Mouse (Mus musculus) heart, postnatal 0 days (tissue): ENCODE data around the gene Trim69. TPM values are rescaled to one million over a fixed set of nuclear protein-coding genes. Genes with fewer than 3 reads are reported as not detected.

Source experiments
- ATAC-seq: fragments of 200-750 bp; cut with Nextera tagmentation; 2 replicates; pipeline ENCODE4 v1.8.0; 2017; ENCODE audit warnings: low read depth, moderate number of reproducible peaks, moderate library complexity; ENCODE audit not compliant: insufficient read depth
- DNase-seq: peaks from one replicate; pipeline ENCODE4 v3.0.0-alpha.2; 2016; ENCODE audit warnings: low spot score
- H3K27ac ChIP-seq: fragments of 300-500 bp; sonication (generic); 2 replicates; pipeline ENCODE4 v1.5.1; 2014; ENCODE audit warnings: low read depth, mild to moderate bottlenecking
- H3K27me3 ChIP-seq: fragments of 300-500 bp; sonication (generic); 2 replicates; pipeline ENCODE4 v1.6.1; 2014; ENCODE audit warnings: low read length, mixed read lengths; ENCODE audit not compliant: control insufficient read depth, insufficient read depth
- H3K36me3 ChIP-seq: fragments of 300-500 bp; sonication (generic); replicated peaks from 2 replicates; pipeline ENCODE4 v1.6.1; 2014; ENCODE audit warnings: low read length, mixed read lengths; ENCODE audit not compliant: control insufficient read depth, insufficient read depth
- H3K4me1 ChIP-seq: fragments of 300-500 bp; sonication (generic); 2 replicates; pipeline ENCODE4 v1.6.1; 2014; ENCODE audit warnings: antibody characterized with exemption; ENCODE audit not compliant: control insufficient read depth, insufficient read depth
- H3K4me2 ChIP-seq: fragments of 300-500 bp; sonication (generic); 2 replicates; pipeline ENCODE4 v1.6.1; 2014; ENCODE audit warnings: low read depth, mild to moderate bottlenecking, low read length, moderate library complexity
- H3K4me3 ChIP-seq: fragments of 300-500 bp; sonication (generic); 2 replicates; pipeline ENCODE4 v1.5.1; 2014; ENCODE audit warnings: low read depth, low read length
- H3K9ac ChIP-seq: fragments of 300-500 bp; sonication (generic); replicated peaks from 2 replicates; pipeline ENCODE4 v1.6.1; 2014; ENCODE audit warnings: low read depth, low read length, mixed read lengths
- H3K9me3 ChIP-seq: fragments of 300-500 bp; sonication (generic); replicated peaks from 2 replicates; pipeline ENCODE4 v1.6.1; 2016; ENCODE audit warnings: low read length; ENCODE audit not compliant: control insufficient read depth
- CTCF ChIP-seq: IDR thresholded peaks from 2 replicates; pipeline ENCODE4 v1.5.1; 2016; ENCODE audit warnings: antibody characterized with exemption, control low read depth, low read depth
- EP300 ChIP-seq: IDR thresholded peaks from 2 replicates; pipeline ENCODE4 v1.6.1; 2016; ENCODE audit warnings: antibody characterized with exemption, low read depth
- WGBS: fragments of 180-500 bp; shearing (Covaris S2); extraction: QIAGEN DNeasy Blood & Tissue Kit; methylation state at CpG from one replicate; pipeline ENCODE4 v1.1.7; 2014; 5-methylcytosine and 5-hydroxymethylcytosine counted together
- polyA plus RNA-seq: library from polyadenylated mRNA; unstranded; fragments of >200 nt; fragmentation: Nextera tagmentation; extraction: Ambion mirVana; gene quantifications from 2 replicates; pipeline ENCODE4 v1.2.1, GENCODE M21; 2015
- total RNA-seq: library from RNA; depleted of rRNA; stranded (reverse); fragments of >200 nt; gene quantifications from 2 replicates; pipeline ENCODE4 v1.2.3, GENCODE M21; 2014; ENCODE audit warnings: low replicate concordance; rRNA removed

Trim69 gene
- total RNA-seq (not detected in 2 replicates), polyA plus RNA-seq (not detected in 2 replicates)

DNA sequence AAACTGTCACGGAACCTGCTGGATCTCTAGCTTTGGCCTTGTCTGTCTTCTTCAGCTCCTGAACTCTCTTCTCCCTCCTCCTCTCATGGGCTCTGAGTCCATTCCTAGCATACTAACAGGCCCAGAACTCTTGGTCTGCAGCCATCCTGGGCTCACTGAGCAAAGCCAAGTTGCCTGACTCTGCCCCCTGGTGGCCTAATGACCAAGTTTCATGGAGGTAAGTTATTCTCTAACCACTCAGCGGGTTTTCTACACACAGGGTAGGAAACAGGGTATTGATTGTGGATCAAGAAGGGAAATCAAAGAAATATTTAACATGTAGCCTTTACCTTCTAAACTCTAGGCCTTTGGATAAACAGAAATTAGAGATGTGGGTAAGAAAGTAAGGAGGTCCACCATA, at the start of gene Trim69:
Gene Trim69 (plus strand): TSS at position 21 of the 400 bp plus-strand sequence.
- 32% methylated on average over 2 of the region's 2 CpGs for WGBS
- DNase-seq (peak; percentile 85), ATAC-seq (peak; percentile 70)
- H3K4me2 ChIP-seq, result 0 out of 2 replicates have a peak within 1 kb of the TSS, but pooled peaks have one; percentile 17
- TF ChIP-seq CTCF, result peak; percentile 91
- no peak for TF ChIP-seq EP300
- peak within 1 kb of the TSS; percentile 61 for H3K27ac ChIP-seq
- H3K9me3 ChIP-seq, result no peaks in the 10 kb centered on the region
- H3K4me1 ChIP-seq, result peaks cover 4% of the 10 kb centered on the region
- H3K9ac ChIP-seq, result no peak within 1 kb of the TSS
- H3K4me3 ChIP-seq, result no peak within 1 kb of the TSS
- no peaks in the 10 kb centered on the region for H3K36me3 ChIP-seq
- H3K27me3 ChIP-seq, result no peaks in the 10 kb centered on the region

DNA sequence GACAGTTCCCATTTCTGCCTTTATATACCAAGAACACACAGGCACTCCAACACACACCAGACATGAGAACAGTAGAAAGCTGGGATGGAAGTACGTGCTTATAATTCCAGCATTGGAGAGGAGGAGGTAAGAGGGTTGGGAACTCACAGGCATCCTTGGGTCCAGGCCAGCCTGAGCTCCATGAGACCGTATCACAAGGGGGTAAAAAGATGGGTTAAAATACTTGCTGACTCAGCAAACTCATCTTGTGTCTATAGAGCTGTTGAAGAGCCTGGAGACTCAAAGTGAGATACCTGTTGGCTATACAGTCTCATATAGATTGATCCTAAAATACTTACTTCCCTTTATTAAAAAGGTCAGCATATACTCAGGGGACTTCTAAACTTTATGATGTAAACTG, 43.6 kb upstream of the Trim69 start:
- no peaks in the 10 kb centered on the region for H3K27me3 ChIP-seq
- H3K4me3 ChIP-seq, result no peak overlapping the region
- H3K4me2 ChIP-seq, result no peak overlapping the region
- H3K36me3 ChIP-seq, result peaks cover 19% of the 10 kb centered on the region
- H3K9ac ChIP-seq, result no peak overlapping the region
- no peak for TF ChIP-seq CTCF
- DNase-seq, result no peak
- no peaks in the 10 kb centered on the region for H3K9me3 ChIP-seq
- 86% methylated on average over 2 of the region's 2 CpGs for WGBS
- H3K4me1 ChIP-seq, result peaks cover 13% of the 10 kb centered on the region; the same call in 1 of the 2 replicates
- H3K27ac ChIP-seq, result no peak overlapping the region
- ATAC-seq, result no peak

- H3K4me2 ChIP-seq, result peak within 1 kb of the TSS; percentile 71
- TF ChIP-seq EP300 (peak; percentile 94), CTCF (no peak; the same call in 1 of the 2 replicates)
- H3K36me3 ChIP-seq, result peaks cover 11% of the 10 kb centered on the region
- H3K27me3 ChIP-seq, result no peaks in the 10 kb centered on the region
- WGBS, result under 1% methylated on average over 47 of the region's 47 CpGs
- peaks cover 13% of the 10 kb centered on the region; the same call in 1 of the 2 replicates for H3K4me1 ChIP-seq
- H3K9me3 ChIP-seq, result no peaks in the 10 kb centered on the region
- H3K27ac ChIP-seq, result peak within 1 kb of the TSS; percentile 95
- peak within 1 kb of the TSS; percentile 95 for H3K9ac ChIP-seq
- ATAC-seq, result peak; percentile 100
- DNase-seq, result peak; percentile 96
- H3K4me3 ChIP-seq, result peak within 1 kb of the TSS; percentile 84
These were observed 42.2 kb upstream of the Trim69 start, which contains the start of gene Spg11 for GRCm38 (mm10) chr2:122117961-122118958. Gene Spg11 (minus strand): TSS chr2:122118386.

DNA sequence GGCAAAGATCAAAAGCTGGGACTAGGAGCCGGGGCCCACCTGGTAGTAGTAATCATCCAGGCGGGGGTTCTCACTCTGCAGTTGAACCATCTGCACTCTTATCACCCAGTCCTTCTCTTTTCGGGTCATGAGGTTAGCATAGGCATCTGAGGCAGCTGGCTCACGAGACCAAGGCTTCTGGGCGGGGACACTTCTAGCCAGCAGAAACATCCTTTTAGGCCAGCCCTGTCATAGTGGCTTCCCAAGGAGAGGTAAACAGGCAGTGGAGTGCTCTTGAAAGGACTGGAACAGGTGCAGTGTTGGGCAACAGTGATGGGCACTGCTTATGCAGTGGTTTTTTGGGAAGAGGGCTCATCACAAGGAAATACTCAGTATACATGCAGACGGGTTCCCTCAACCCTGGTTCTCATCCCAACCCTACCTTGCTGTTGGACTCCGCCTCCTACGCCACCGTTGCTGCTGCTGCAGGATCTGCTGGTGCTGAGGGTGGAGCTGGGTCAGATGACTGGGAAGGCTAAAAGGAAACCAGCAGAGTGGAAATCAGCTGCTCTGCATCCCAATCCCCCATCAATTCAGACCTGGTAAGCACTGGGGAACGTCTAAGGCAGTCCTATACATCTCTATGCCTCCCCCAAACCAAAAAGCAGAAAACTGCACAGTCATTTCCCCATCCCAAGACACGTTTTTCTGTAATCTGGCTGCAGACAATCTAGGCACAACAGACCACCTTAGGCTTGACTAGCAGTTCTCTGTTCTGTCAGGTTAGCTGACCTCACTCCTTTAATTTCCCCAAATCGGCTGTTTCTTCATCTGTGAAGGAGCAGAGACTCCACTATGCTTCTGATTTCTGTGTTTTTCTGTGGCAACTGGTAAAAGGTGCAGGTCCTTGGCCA, 34.6 kb upstream of the Trim69 start:
- peaks cover 7% of the 10 kb centered on the region; the same call in 1 of the 2 replicates for H3K4me1 ChIP-seq
- H3K9me3 ChIP-seq, result no peaks in the 10 kb centered on the region
- TF ChIP-seq CTCF, result no peak
- TF ChIP-seq EP300, result no peak
- 42% methylated on average over 12 of the region's 12 CpGs for WGBS
- DNase-seq (no peak), ATAC-seq (no peak)
- no peak overlapping the region for H3K4me2 ChIP-seq
- no peak overlapping the region; the same call in 1 of the 2 replicates for H3K27ac ChIP-seq
- H3K27me3 ChIP-seq, result no peaks in the 10 kb centered on the region
- H3K9ac ChIP-seq, result no peak overlapping the region
- no peaks in the 10 kb centered on the region for H3K36me3 ChIP-seq
- H3K4me3 ChIP-seq, result no peak overlapping the region

- no peaks in the 10 kb centered on the region for H3K9me3 ChIP-seq
- no peak overlapping the region for H3K27ac ChIP-seq
- no peaks in the 10 kb centered on the region for H3K27me3 ChIP-seq
- no peak overlapping the region for H3K4me2 ChIP-seq
- H3K4me1 ChIP-seq, result peaks cover 7% of the 10 kb centered on the region; the same call in 1 of the 2 replicates
- H3K36me3 ChIP-seq, result no peaks in the 10 kb centered on the region
- DNase-seq, result no peak
- H3K4me3 ChIP-seq, result no peak overlapping the region
- no peak for ATAC-seq
- 51% methylated on average over 5 of the region's 5 CpGs for WGBS
- TF ChIP-seq EP300, result no peak
- TF ChIP-seq CTCF, result no peak
- H3K9ac ChIP-seq, result no peak overlapping the region
These were observed 33.6 kb upstream of the Trim69 start for GRCm38 (mm10) chr2:122126765-122127347.
